Mouse (Mus musculus) bone marrow macrophage, adult 2 months (primary cell): ENCODE data around the gene Anks1b. TPM values are rescaled to one million over a fixed set of nuclear protein-coding genes. Genes with fewer than 3 reads are reported as not detected.

Experiments used
- H3K27ac ChIP-seq: 2 replicates; pipeline ENCODE4 v1.5.1; 2012; ENCODE audit warnings: low read depth, low read length; ENCODE audit not compliant: insufficient read depth
- H3K4me1 ChIP-seq: 2 replicates; pipeline ENCODE4 v1.6.1; 2012; ENCODE audit warnings: low read length; ENCODE audit not compliant: control insufficient read depth, insufficient read depth
- H3K4me3 ChIP-seq: 2 replicates; pipeline ENCODE4 v1.5.1; 2012; ENCODE audit warnings: mild to moderate bottlenecking, low read length, moderate library complexity; ENCODE audit not compliant: insufficient read depth
- CTCF ChIP-seq: IDR thresholded peaks from 2 replicates; pipeline ENCODE4 v1.5.1; 2012; ENCODE audit warnings: low read depth, mild to moderate bottlenecking, low read length, moderate library complexity
- POLR2A ChIP-seq: IDR thresholded peaks from 2 replicates; pipeline ENCODE4 v1.6.1; 2012; ENCODE audit warnings: mild to moderate bottlenecking, low read depth, low read length, borderline replicate concordance
- polyA plus RNA-seq: library from polyadenylated mRNA; stranded (reverse); fragments of >200 nt; gene quantifications from 2 replicates; pipeline ENCODE4 v1.2.4, GENCODE M21; 2012; ENCODE audit not compliant: missing spikeins, insufficient read depth, insufficient read length

Gene Anks1b
- polyA plus RNA-seq, 1 experiment = not detected

DNA sequence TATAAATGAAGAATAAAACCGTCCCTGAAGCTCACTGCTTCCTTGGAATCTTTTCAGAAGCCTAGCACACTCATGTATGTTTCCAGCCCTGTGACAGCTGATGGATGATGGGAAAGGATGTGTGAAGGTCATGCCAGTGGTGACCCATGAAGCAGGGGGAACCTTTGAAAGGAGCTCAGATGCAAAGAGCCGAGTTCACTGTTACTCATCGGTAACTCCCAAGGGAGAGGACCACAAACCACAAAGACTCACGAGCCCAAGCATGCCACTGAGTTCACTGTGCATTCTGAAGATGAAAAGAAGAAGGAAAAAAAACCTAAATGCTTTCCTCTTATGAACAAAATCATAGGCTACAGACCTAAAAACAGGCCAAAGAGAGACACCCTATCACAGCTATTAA lies 859.5 kb downstream of the Anks1b start:
- TF ChIP-seq CTCF (no peak), POLR2A (no peak)
- Histone ChIP-seq H3K4me3 (no peak overlapping the region), H3K27ac (no peak overlapping the region), H3K4me1 (no peaks in the 10 kb centered on the region)

DNA sequence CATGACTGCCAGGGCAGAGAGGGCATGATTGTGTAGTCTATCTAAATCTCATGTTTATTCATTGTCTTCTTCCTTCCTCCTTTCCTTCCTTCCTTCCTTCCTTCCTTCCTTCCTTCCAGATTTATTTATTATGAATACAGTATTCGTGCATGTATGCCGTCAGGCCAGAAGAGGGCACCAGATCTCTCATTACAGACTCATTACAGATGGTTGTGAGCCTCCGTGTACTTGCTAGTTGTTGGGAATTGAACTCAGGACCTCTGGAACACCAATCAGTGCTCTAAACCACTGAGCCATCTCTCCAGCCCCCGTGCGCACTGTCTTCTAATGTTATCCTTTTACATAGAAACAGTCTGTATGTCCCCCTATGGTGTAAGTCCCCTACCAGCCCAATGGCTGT lies 860.3 kb downstream of the Anks1b start:
- Histone ChIP-seq H3K4me1 (no peaks in the 10 kb centered on the region), H3K4me3 (no peak overlapping the region), H3K27ac (no peak overlapping the region)
- TF ChIP-seq CTCF (no peak), POLR2A (no peak)

DNA sequence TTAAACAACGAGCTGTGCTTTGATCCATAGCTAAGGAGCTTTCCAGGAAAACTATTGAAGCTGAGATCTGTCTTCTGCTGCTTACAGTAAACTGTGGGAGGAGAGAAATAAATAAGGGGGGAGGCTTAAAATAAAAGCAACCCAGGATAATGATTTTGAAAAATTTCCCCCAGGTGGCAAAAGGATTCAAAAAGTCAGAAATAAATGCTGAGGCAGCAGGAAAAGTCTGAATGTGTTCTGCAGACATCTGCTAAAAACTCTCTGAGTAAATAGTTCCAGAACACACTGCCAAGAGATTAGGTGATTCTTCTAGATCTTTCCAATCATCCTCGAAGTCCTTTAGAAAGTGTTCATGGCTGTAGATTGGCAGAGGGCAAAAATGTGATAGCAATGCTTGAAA lies 865.2 kb downstream of the Anks1b start:
- TF ChIP-seq POLR2A (no peak), CTCF (no peak)
- Histone ChIP-seq H3K27ac (no peak overlapping the region), H3K4me1 (no peaks in the 10 kb centered on the region)

DNA sequence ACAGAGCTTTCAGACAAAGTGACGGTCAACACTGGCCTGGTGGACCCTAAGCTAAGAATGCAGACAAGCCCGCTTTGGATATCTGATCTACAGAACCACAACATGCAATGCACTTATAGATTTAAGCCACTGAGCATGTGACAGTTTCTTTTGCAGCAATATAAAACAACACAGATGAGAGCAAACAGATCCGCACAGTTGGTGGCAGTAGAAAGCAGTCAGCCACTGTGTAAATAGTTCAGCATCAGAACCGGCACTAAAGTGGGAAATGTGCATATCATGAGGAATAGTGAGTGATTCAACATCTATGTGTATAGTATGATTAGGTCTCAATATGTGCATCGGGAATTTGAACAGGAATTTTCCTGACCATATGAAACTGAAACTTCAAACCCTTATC lies 867.6 kb downstream of the Anks1b start:
- H3K4me1 ChIP-seq = no peaks in the 10 kb centered on the region
- no peak overlapping the region for H3K4me3 ChIP-seq
- TF ChIP-seq POLR2A (no peak), CTCF (no peak)
- no peak overlapping the region for H3K27ac ChIP-seq

More for the DNA sequence above, 865.2 kb downstream of the Anks1b start:
- no peak overlapping the region for H3K4me3 ChIP-seq

DNA sequence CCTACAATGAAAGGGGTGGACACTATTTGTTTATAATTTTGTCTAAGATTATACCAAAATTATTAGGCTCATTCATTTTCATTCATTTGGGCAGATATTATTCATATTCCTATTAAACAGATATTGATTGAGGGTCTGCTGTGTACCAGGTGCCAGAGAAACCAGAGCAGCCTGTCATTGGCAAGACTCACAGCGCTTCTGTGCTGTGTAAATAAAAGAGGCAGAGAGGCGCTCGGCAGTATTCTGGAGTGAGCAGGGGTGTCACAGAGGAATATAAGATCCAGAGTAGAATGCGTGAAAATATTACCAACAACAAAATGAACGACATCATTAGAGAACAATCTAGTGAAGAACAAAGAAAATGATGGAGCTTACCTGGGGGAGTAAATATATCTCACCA lies 878.6 kb downstream of the Anks1b start:
- Histone ChIP-seq H3K4me3 (no peak overlapping the region), H3K4me1 (no peaks in the 10 kb centered on the region), H3K27ac (no peak overlapping the region)
- no peak for TF ChIP-seq POLR2A
- no peak for TF ChIP-seq CTCF

DNA sequence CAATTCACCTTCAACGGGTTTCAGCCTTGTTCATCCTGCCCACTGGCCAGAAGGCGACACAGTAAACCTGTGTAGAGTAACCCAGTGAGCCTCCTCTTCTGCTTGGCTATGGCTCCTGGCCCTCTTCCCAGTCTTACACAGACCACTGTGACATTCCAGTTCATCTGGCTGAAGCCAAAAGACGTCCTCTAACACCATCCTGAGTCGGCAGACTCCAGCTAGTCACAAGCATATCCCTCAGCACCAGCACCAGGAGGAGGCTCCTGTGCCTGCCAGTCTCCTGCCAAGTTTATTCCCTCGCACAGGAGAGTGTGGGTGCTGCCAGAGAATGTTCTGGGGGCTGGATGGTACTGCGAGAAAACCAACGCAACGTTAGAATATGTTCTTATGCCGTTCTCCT lies 879.8 kb downstream of the Anks1b start:
- no peak overlapping the region for H3K4me3 ChIP-seq
- H3K4me1 ChIP-seq = no peaks in the 10 kb centered on the region
- no peak for TF ChIP-seq CTCF
- TF ChIP-seq POLR2A = no peak
- H3K27ac ChIP-seq = no peak overlapping the region

DNA sequence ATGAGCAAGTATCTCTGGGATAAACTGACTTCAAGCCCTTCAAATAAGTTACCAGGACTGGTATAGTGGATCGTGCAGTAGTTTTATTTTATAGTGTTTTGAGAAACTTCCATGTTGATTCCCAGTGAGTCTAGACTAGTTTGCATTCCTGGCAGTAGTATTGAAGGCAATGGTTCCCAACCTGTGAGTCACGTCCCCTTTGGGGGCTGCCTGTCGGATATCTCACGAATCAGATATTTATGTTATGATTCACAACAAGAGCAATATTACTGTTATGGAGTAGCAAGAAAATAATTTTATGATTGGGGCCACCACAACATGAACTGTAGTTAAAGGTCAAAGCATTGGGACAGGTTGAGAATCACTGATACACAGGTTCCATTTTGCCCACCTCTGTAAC lies 884.5 kb downstream of the Anks1b start:
- H3K4me1 ChIP-seq = no peaks in the 10 kb centered on the region
- no peak overlapping the region for H3K4me3 ChIP-seq
- no peak for TF ChIP-seq POLR2A
- no peak for TF ChIP-seq CTCF
- H3K27ac ChIP-seq = no peak overlapping the region

DNA sequence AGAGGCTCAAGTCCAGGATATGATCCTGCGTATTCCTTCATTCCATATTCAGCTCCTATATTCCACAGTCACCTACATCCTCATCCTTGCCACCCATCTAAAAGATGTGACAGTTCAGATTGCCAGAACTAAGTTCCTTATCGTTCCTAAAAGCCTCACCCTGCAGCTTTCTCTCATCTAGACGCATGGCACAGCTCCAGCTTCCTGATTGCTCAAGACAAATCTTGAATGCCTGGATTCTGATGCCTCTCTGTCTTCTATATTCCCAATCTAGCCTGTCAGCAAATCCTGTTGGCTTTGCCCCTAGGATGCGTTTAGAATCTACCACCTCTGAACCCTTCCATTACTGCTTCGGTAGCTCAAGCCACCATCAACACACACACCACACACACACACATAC lies 886.6 kb downstream of the Anks1b start:
- H3K4me3 ChIP-seq = no peak overlapping the region

DNA sequence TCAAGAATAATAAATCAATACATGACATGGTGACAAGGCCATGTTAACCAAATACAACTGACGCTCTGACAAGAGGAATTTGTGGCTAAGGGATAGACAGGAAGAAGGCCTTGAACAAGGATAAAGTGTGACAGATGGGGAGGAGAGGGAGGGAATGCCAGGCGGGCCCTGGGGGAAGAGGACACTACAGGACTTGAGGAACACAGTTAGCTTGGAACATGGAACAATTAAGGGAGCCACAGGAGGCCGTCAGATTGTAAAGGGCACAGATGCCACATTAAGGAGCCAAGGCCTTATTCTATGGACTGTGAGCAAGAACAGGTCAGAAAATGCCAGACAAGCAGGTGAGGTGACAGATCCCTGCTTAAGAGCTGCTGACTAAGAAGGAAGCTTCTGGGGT lies 893.0 kb downstream of the Anks1b start:
- no peaks in the 10 kb centered on the region for H3K4me1 ChIP-seq
- no peak overlapping the region for H3K27ac ChIP-seq
- no peak for TF ChIP-seq CTCF
- no peak for TF ChIP-seq POLR2A
- no peak overlapping the region for H3K4me3 ChIP-seq

More for the DNA sequence above, 886.6 kb downstream of the Anks1b start:
- no peak for TF ChIP-seq POLR2A
- no peak for TF ChIP-seq CTCF
- no peaks in the 10 kb centered on the region for H3K4me1 ChIP-seq
- no peak overlapping the region for H3K27ac ChIP-seq

DNA sequence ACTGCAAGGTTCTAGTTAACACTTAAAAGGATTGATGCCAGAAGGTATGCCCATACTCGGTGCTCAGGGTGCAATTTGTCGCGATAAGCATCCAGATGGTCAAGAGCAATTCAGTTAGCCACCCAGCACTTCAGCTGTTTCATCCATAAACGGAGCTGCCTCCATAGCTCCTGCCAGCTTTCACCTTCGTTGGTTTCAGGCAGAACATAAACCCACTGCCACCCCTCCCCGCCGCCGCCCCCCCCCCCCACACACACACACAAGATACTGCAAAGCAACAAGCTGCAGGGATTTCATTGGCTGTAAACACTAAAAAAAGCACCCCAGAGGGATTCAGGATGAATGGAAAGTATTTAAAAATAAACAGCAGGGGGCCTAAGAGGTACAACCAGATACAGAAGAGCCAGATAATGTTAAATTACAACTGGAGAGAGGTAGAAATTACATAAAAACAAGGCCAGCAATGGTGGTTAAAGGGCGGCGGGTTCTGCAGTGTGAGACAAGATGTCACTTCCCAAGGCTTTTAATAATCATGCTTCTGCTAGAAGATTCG lies 897.2 kb downstream of the Anks1b start:
- no peaks in the 10 kb centered on the region for H3K4me1 ChIP-seq
- H3K4me3 ChIP-seq = no peak overlapping the region
- H3K27ac ChIP-seq = no peak overlapping the region
- no peak for TF ChIP-seq POLR2A

DNA sequence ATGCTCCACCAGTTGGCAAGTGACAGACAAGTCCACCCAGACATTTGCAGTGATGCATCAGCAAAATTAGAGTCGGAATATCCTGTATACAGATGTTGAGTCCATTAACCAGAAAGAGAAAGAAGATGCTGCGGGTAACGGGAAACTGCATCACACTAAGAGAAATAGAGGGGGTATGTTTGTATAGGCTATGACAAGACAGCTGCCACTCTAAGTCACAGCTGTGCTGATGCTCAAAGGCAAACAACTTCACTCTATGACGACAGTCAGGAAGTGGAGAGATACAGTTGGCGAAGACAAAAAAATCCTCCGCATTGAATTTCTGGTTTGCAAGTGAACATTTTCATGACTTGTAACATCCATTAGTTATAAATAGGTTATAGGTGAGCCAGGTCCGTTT lies 897.7 kb downstream of the Anks1b start:
- TF ChIP-seq CTCF (no peak), POLR2A (no peak)
- no peaks in the 10 kb centered on the region for H3K4me1 ChIP-seq
- H3K27ac ChIP-seq = no peak overlapping the region
- H3K4me3 ChIP-seq = no peak overlapping the region
